In genomic region chr5:148995962-148996708, GRCm38 (mm10) we compare ENCODE assay signal across 10 mouse cellular contexts. TPM values are rescaled to one million over a fixed set of nuclear protein-coding genes. Genes with fewer than 3 reads are reported as not detected.
DNase-seq lines count a peak whose midpoint lies in the region; ATAC-seq and TF ChIP-seq lines count a peak whose summit lies in the region.
"Had no signal": no experiment of that assay in that cellular context is flagged by ENCODE, and none has a peak within 500 bp of the region (broad histone marks: within the 10 kb centered on the region; RNA-seq: fewer than 3 reads in every experiment).

No protein-coding gene starts in this region.

- no peak for ATAC-seq in heart, postnatal 0 days (ENCODE audit: insufficient read depth, low read depth)
- ATAC-seq in heart, embryonic 12.5 days (ENCODE audit: insufficient number of reproducible peaks, low FRiP score) = no peak
- no peak for ATAC-seq in forebrain, embryonic 15.5 days (replicated peaks)
- no peak for ATAC-seq in liver, embryonic 15.5 days (ENCODE audit: insufficient read depth)

- no peaks in the 10 kb centered on the region for H3K9me3 ChIP-seq in heart, postnatal 0 days (replicated peaks; ENCODE audit: control insufficient read depth, low read length)
- H3K9me3 ChIP-seq in heart, embryonic 12.5 days (replicated peaks) = no peaks in the 10 kb centered on the region; the same call in 1 of the 2 replicates
- H3K9me3 ChIP-seq in forebrain, embryonic 15.5 days = no peaks in the 10 kb centered on the region
- H3K9me3 ChIP-seq in liver, embryonic 15.5 days (replicated peaks) = no peaks in the 10 kb centered on the region

- no peaks in the 10 kb centered on the region for H3K27me3 ChIP-seq in heart, postnatal 0 days (ENCODE audit: control insufficient read depth, insufficient read depth, low read length)
- no peaks in the 10 kb centered on the region for H3K27me3 ChIP-seq in heart, embryonic 12.5 days (replicated peaks)
- no peaks in the 10 kb centered on the region for H3K27me3 ChIP-seq in forebrain, embryonic 15.5 days
- no peaks in the 10 kb centered on the region for H3K27me3 ChIP-seq in liver, embryonic 15.5 days

- no peaks in the 10 kb centered on the region for H3K36me3 ChIP-seq in heart, postnatal 0 days (replicated peaks; ENCODE audit: control insufficient read depth, insufficient read depth, low read length)
- H3K36me3 ChIP-seq in heart, embryonic 12.5 days = no peaks in the 10 kb centered on the region
- no peaks in the 10 kb centered on the region for H3K36me3 ChIP-seq in forebrain, embryonic 15.5 days
- H3K36me3 ChIP-seq in liver, embryonic 15.5 days (replicated peaks) = no peaks in the 10 kb centered on the region
- H3K36me3 ChIP-seq: G1E had no signal

- TF ChIP-seq EP300 in heart, postnatal 0 days (IDR thresholded peaks at IDR 0.05; ENCODE audit: low read depth) = no peak

- no peak overlapping the region for H3K4me3 ChIP-seq in heart, postnatal 0 days (ENCODE audit: low read depth, low read length)
- H3K4me3 ChIP-seq in heart, embryonic 12.5 days = no peak overlapping the region
- no peak overlapping the region for H3K4me3 ChIP-seq in forebrain, embryonic 15.5 days
- H3K4me3 ChIP-seq in liver, embryonic 15.5 days (replicated peaks) = no peak overlapping the region

- TF ChIP-seq CTCF in heart, postnatal 0 days (IDR thresholded peaks at IDR 0.05; ENCODE audit: low read depth) = no peak

- no peak overlapping the region for H3K4me2 ChIP-seq in heart, postnatal 0 days (ENCODE audit: low read depth, low read length)
- no peak overlapping the region for H3K4me2 ChIP-seq in heart, embryonic 12.5 days
- H3K4me2 ChIP-seq in forebrain, embryonic 15.5 days (replicated peaks) = no peak overlapping the region
- no peak overlapping the region for H3K4me2 ChIP-seq in liver, embryonic 15.5 days

- H3K9ac ChIP-seq in heart, postnatal 0 days (replicated peaks; ENCODE audit: low read depth, low read length) = no peak overlapping the region
- H3K9ac ChIP-seq in heart, embryonic 12.5 days = no peak overlapping the region
- H3K9ac ChIP-seq in forebrain, embryonic 15.5 days (replicated peaks) = no peak overlapping the region
- no peak overlapping the region for H3K9ac ChIP-seq in liver, embryonic 15.5 days

- H3K27ac ChIP-seq in heart, postnatal 0 days (ENCODE audit: low read depth) = peak overlapping the region; percentile 52; the same call in 1 of the 2 replicates
- H3K27ac ChIP-seq in heart, embryonic 12.5 days (ENCODE audit: poor library complexity, severe bottlenecking) = no peak overlapping the region
- peak overlapping the region; percentile 95 for H3K27ac ChIP-seq in forebrain, embryonic 15.5 days (replicated peaks)
- peak overlapping the region; percentile 78; the same call in 1 of the 2 replicates for H3K27ac ChIP-seq in liver, embryonic 15.5 days (replicated peaks)

- DNase-seq in heart, postnatal 0 days (ENCODE audit: low spot score) = no peak
- DNase-seq in Muller cell, postnatal 12 days (ENCODE audit: inconsistent ontology term) = peak; percentile 73
- DNase-seq in embryo, embryonic 10 days (ENCODE audit: low spot score) = no peak
- DNase-seq in gastrocnemius, adult 8-10 months (ENCODE audit: low spot score in 2 of 2) = no peak
- no peak for DNase-seq in yolk sac, embryonic 10.5 days (ENCODE audit: low spot score)

- H3K4me1 ChIP-seq in heart, postnatal 0 days (ENCODE audit: control insufficient read depth, insufficient read depth) = peaks cover 12% of the 10 kb centered on the region; the same call in 1 of the 2 replicates
- H3K4me1 ChIP-seq in heart, embryonic 12.5 days (replicated peaks) = peaks cover 21% of the 10 kb centered on the region
- peaks cover 25% of the 10 kb centered on the region for H3K4me1 ChIP-seq in forebrain, embryonic 15.5 days
- peaks cover 28% of the 10 kb centered on the region for H3K4me1 ChIP-seq in liver, embryonic 15.5 days (replicated peaks)

- 76% methylated on average over 9 of the region's 9 CpGs for WGBS in heart, postnatal 0 days
- WGBS in heart, embryonic 12.5 days = 65% methylated on average over 9 of the region's 9 CpGs
- 50% methylated on average over 9 of the region's 9 CpGs for WGBS in forebrain, embryonic 15.5 days
- 60% methylated on average over 9 of the region's 9 CpGs for WGBS in liver, embryonic 15.5 days (ENCODE audit: insufficient replicate concordance)

RNA-seq across cellular contexts. Expression of gene Gm42791, which starts 1.2 kb away (rescaled TPM):
- not detected in 2 replicates for total RNA-seq in heart, postnatal 0 days (2014; rRNA removed; ENCODE audit: low replicate concordance)
- 1.00 and 2.7 TPM in 2 replicates for polyA plus RNA-seq in heart, postnatal 0 days (2015; fragmentation: Nextera tagmentation; extraction: Ambion mirVana)
- 0.45 TPM in 1 of 2 replicates, not detected in the other for polyA plus RNA-seq in heart, embryonic 12.5 days (2016; fragmentation: Nextera tagmentation; extraction: Ambion mirVana)
- 5.6 and 7.4 TPM in 2 replicates for polyA plus RNA-seq in forebrain, embryonic 15.5 days (2015; fragmentation: Nextera tagmentation; extraction: Ambion mirVana)
- polyA plus RNA-seq in liver, embryonic 15.5 days (2015; fragmentation: Nextera tagmentation; extraction: Ambion mirVana) = 1.1 TPM in 1 of 2 replicates, not detected in the other
- total RNA-seq in gastrocnemius, adult 8-10 months (2022) = 1 to 10 TPM; 2.1 to 2.7 (median 2.5) TPM
- total RNA-seq: G1E had no signal
- polyA plus RNA-seq: embryonic facial prominence, embryonic 11.5 days; G1E had no signal
